Mouse (Mus musculus): ENCODE measurements around the gene Tmprss5.

Gene Tmprss5

GRCm38 (mm10) chr9:49081107-49081506 is at the start of gene Tmprss5:
Gene Tmprss5, plus strand, starts transcription at chr9:49081260.
- DNase-seq (ENCODE audit: low read depth, low spot score) = no peak

GRCm38 (mm10) chr9:49034764-49035163 is 46.3 kb upstream of the Tmprss5 start:
- DNase-seq (ENCODE audit: low read depth, low spot score) = no peak

GRCm38 (mm10) chr9:49050901-49051300 is 30.2 kb upstream of the Tmprss5 start:
- no peak for DNase-seq (ENCODE audit: low read depth, low spot score)

GRCm38 (mm10) chr9:49051349-49051748 is 29.7 kb upstream of the Tmprss5 start:
- peak; percentile 83 for DNase-seq (ENCODE audit: low read depth, low spot score)

- no peak for DNase-seq (ENCODE audit: low read depth, low spot score)
Measured at GRCm38 (mm10) chr9:49054028-49054427, 27.0 kb upstream of the Tmprss5 start.

- peak; percentile 95 for DNase-seq (ENCODE audit: low read depth, low spot score)
Measured at GRCm38 (mm10) chr9:49055333-49056205, 25.5 kb upstream of the Tmprss5 start, which contains the start of gene Zw10. Gene Zw10, plus strand, starts transcription at chr9:49055613.

GRCm38 (mm10) chr9:49076847-49077246 is 4.2 kb upstream of the Tmprss5 start:
- no peak for DNase-seq (ENCODE audit: low read depth, low spot score)

GRCm38 (mm10) chr9:49081561-49081960 is 501 bp downstream of the Tmprss5 start:
- peak; percentile 41 for DNase-seq (ENCODE audit: low read depth, low spot score)

GRCm38 (mm10) chr9:49087317-49087716 is 6.3 kb downstream of the Tmprss5 start:
- DNase-seq (ENCODE audit: low read depth, low spot score) = no peak

GRCm38 (mm10) chr9:49098871-49099270 is 17.8 kb downstream of the Tmprss5 start:
- DNase-seq (ENCODE audit: low read depth, low spot score) = no peak

GRCm38 (mm10) chr9:49102328-49102727 is 21.3 kb downstream of the Tmprss5 start:
- DNase-seq (ENCODE audit: low read depth, low spot score) = no peak

- DNase-seq (ENCODE audit: low read depth, low spot score) = no peak
Measured at GRCm38 (mm10) chr9:49109101-49109500, 28.0 kb downstream of the Tmprss5 start.

- no peak for DNase-seq (ENCODE audit: low read depth, low spot score)
Measured at GRCm38 (mm10) chr9:49110476-49111220, 29.6 kb downstream of the Tmprss5 start.

- DNase-seq (ENCODE audit: low read depth, low spot score) = no peak
Measured at GRCm38 (mm10) chr9:49111296-49111695, 30.2 kb downstream of the Tmprss5 start.

- DNase-seq (ENCODE audit: low read depth, low spot score) = no peak
Measured at GRCm38 (mm10) chr9:49118271-49118825, 37.3 kb downstream of the Tmprss5 start.

GRCm38 (mm10) chr9:49119759-49120158 is 38.7 kb downstream of the Tmprss5 start:
- no peak for DNase-seq (ENCODE audit: low read depth, low spot score)

GRCm38 (mm10) chr9:49125706-49126105 is 44.6 kb downstream of the Tmprss5 start:
- no peak for DNase-seq (ENCODE audit: low read depth, low spot score)

- no peak for DNase-seq (ENCODE audit: low read depth, low spot score)
Measured at GRCm38 (mm10) chr9:49130514-49131010, 49.5 kb downstream of the Tmprss5 start.

- DNase-seq (ENCODE audit: low read depth, low spot score) = no peak
Measured at GRCm38 (mm10) chr9:49143841-49144240, 62.8 kb downstream of the Tmprss5 start.

- no peak for DNase-seq (ENCODE audit: low read depth, low spot score)
Measured at GRCm38 (mm10) chr9:49145776-49146175, 64.7 kb downstream of the Tmprss5 start.

GRCm38 (mm10) chr9:49147031-49147430 is 66.0 kb downstream of the Tmprss5 start:
- DNase-seq (ENCODE audit: low read depth, low spot score) = no peak

Measured in CD4-positive, CD25-positive, alpha-beta regulatory T cell, adult 2 months (primary cell).